Mouse (Mus musculus): ENCODE measurements around the gene Rpp25l.

- TF ChIP-seq POLR2A (IDR thresholded peaks at IDR 0.05; ENCODE audit: control insufficient read depth, extremely low read depth, insufficient read depth, low read length, poor library complexity) (no peak), CTCF (IDR thresholded peaks at IDR 0.05; ENCODE audit: borderline replicate concordance, control insufficient read depth, extremely low read depth, insufficient read depth, low read length, poor library complexity) (no peak)
Measured at GRCm38 (mm10) chr4:41745021-41745420, 31.7 kb upstream of the Rpp25l start.
